Mouse (Mus musculus) CH12.LX (cell line): Measurements from ENCODE around the gene Rbfox1. TPM values are rescaled to one million over a fixed set of nuclear protein-coding genes. Genes with fewer than 3 reads are reported as not detected.

ENCODE experiments used
- DNase-seq: peaks from one replicate; pipeline ENCODE4 v3.0.0-alpha.2; 2013; ENCODE audit errors: extremely low read depth
- H3K27ac ChIP-seq: 2 replicates; pipeline ENCODE4 v1.5.1; 2012; ENCODE audit warnings: low read depth, mild to moderate bottlenecking, control low read depth, moderate library complexity; ENCODE audit not compliant: insufficient read depth
- H3K27me3 ChIP-seq: replicated peaks from 2 replicates; pipeline ENCODE3; 2012; ENCODE audit warnings: inconsistent platforms
- H3K36me3 ChIP-seq, 2 experiments: replicated peaks in 1 of 2; 2 replicates each; pipeline versions ENCODE3 to v1.6.1; 2012; ENCODE audit warnings: inconsistent platforms in 1 of 2, low read length in 1 of 2, mild to moderate bottlenecking in 1 of 2, mixed read lengths in 1 of 2, moderate library complexity in 1 of 2; ENCODE audit not compliant: control insufficient read depth in 1 of 2, insufficient read depth in 1 of 2
- H3K4me1 ChIP-seq, 2 experiments: 2 replicates each; pipeline ENCODE4 v1.6.1; 2012; ENCODE audit warnings: inconsistent platforms in 1 of 2, moderate library complexity in 1 of 2; ENCODE audit not compliant: insufficient read depth in 2 of 2, control insufficient read depth in 1 of 2
- H3K4me2 ChIP-seq: 2 replicates; pipeline ENCODE4 v1.6.1; 2012; ENCODE audit warnings: low read depth, mild to moderate bottlenecking, control low read depth; ENCODE audit not compliant: poor library complexity, insufficient read depth, severe bottlenecking
- H3K4me3 ChIP-seq, 3 experiments: fragments of 150-350 bp in 1 of 3; sonication (generic) in 1 of 3; replicated peaks in 1 of 3; 2 replicates each; pipeline versions ENCODE3 to v1.5.1; 2011 to 2012; ENCODE audit warnings: low read depth in 2 of 3, low read length in 2 of 3, mild to moderate bottlenecking in 2 of 3, moderate library complexity in 2 of 3, control low read depth in 1 of 3, improper control_type of control experiment in 1 of 3, inconsistent platforms in 1 of 3, mixed read lengths in 1 of 3; ENCODE audit not compliant: poor library complexity in 1 of 3
- H3K79me2 ChIP-seq: replicated peaks from 2 replicates; pipeline ENCODE4 v1.6.1; 2012; ENCODE audit warnings: mild to moderate bottlenecking, moderate library complexity; ENCODE audit not compliant: control insufficient read depth, poor library complexity, insufficient read depth, severe bottlenecking; ENCODE audit errors: extremely low read depth
- H3K9ac ChIP-seq: 2 replicates; pipeline ENCODE4 v1.6.1; 2012; ENCODE audit warnings: low read depth, mild to moderate bottlenecking, control low read depth, moderate library complexity; ENCODE audit not compliant: insufficient read depth
- H3K9me3 ChIP-seq: replicated peaks from 2 replicates; pipeline ENCODE3; 2012; ENCODE audit warnings: low read length, inconsistent platforms, mixed read lengths
- BHLHE40 ChIP-seq: IDR thresholded peaks from 2 replicates; pipeline ENCODE4 v1.6.1; 2011; ENCODE audit warnings: mild to moderate bottlenecking, low read depth, low read length, improper control_type of control experiment
- CHD1 ChIP-seq: IDR thresholded peaks from 2 replicates; pipeline ENCODE4 v1.6.1; 2012; ENCODE audit warnings: low read depth, low read length, improper control_type of control experiment, inconsistent platforms
- CHD2 ChIP-seq: IDR thresholded peaks from 2 replicates; pipeline ENCODE4 v1.6.1; 2011; ENCODE audit warnings: low read length, improper control_type of control experiment
- CTCF ChIP-seq, 2 experiments: IDR thresholded peaks in 1 of 2; conservative IDR thresholded peaks in 1 of 2; 2 replicates each; pipeline ENCODE4 v1.5.1; 2011 to 2012; ENCODE audit warnings: low read depth in 2 of 2, low read length in 2 of 2, improper control_type of control experiment in 1 of 2, inconsistent platforms in 1 of 2, mild to moderate bottlenecking in 1 of 2, moderate library complexity in 1 of 2
- ELF1 ChIP-seq: IDR thresholded peaks from 2 replicates; pipeline ENCODE4 v1.6.1; 2014; ENCODE audit warnings: low read depth, mild to moderate bottlenecking, inconsistent platforms, low read length, improper control_type of control experiment
- ETS1 ChIP-seq: conservative IDR thresholded peaks from 2 replicates; pipeline ENCODE4 v1.6.1; 2012; ENCODE audit warnings: low read depth, mild to moderate bottlenecking, inconsistent platforms, low read length, improper control_type of control experiment, moderate library complexity
- GABPA ChIP-seq: IDR thresholded peaks from 2 replicates; pipeline ENCODE4 v1.6.1; 2012; ENCODE audit warnings: low read depth, low read length, improper control_type of control experiment, inconsistent platforms; ENCODE audit not compliant: insufficient replicate concordance
- HCFC1 ChIP-seq: IDR thresholded peaks from 2 replicates; pipeline ENCODE4 v1.6.1; 2012; ENCODE audit warnings: low read depth, mild to moderate bottlenecking, inconsistent platforms, low read length, improper control_type of control experiment
- KAT2A ChIP-seq: IDR thresholded peaks from 2 replicates; pipeline ENCODE4 v1.6.1; 2012; ENCODE audit warnings: low read length, improper control_type of control experiment, inconsistent platforms; ENCODE audit not compliant: insufficient replicate concordance
- MAFK ChIP-seq: IDR thresholded peaks from 2 replicates; pipeline ENCODE4 v1.6.1; 2011; ENCODE audit warnings: low read length, improper control_type of control experiment; ENCODE audit not compliant: insufficient replicate concordance
- MAX ChIP-seq: IDR thresholded peaks from 2 replicates; pipeline ENCODE4 v1.6.1; 2011; ENCODE audit warnings: low read length, improper control_type of control experiment
- MAZ ChIP-seq: IDR thresholded peaks from 2 replicates; pipeline ENCODE4 v1.6.1; 2012; ENCODE audit warnings: low read depth, mild to moderate bottlenecking, inconsistent platforms, low read length, improper control_type of control experiment, moderate library complexity
- MEF2A ChIP-seq: IDR thresholded peaks from 2 replicates; pipeline ENCODE4 v1.6.1; 2014; ENCODE audit warnings: low read depth, mild to moderate bottlenecking, inconsistent platforms, low read length, improper control_type of control experiment, borderline replicate concordance
- NRF1 ChIP-seq: IDR thresholded peaks from 2 replicates; pipeline ENCODE4 v1.6.1; 2014; ENCODE audit warnings: low read depth, mild to moderate bottlenecking, inconsistent platforms, low read length, improper control_type of control experiment, moderate library complexity
- POLR2AphosphoS2 ChIP-seq: IDR thresholded peaks from 2 replicates; pipeline ENCODE4 v1.6.1; 2011; ENCODE audit warnings: low read depth, low read length, improper control_type of control experiment
- RCOR1 ChIP-seq: conservative IDR thresholded peaks from 2 replicates; pipeline ENCODE4 v1.6.1; 2012; ENCODE audit warnings: low read depth, mild to moderate bottlenecking, inconsistent platforms, low read length, improper control_type of control experiment
- USF2 ChIP-seq: conservative IDR thresholded peaks from 2 replicates; pipeline ENCODE4 v1.6.1; 2011; ENCODE audit warnings: low read depth, low read length, improper control_type of control experiment
- ZKSCAN1 ChIP-seq: IDR thresholded peaks from 2 replicates; pipeline ENCODE4 v1.6.1; 2012; ENCODE audit warnings: low read depth, inconsistent platforms, low read length, improper control_type of control experiment, borderline replicate concordance
- ZMIZ1 ChIP-seq: IDR thresholded peaks from 2 replicates; pipeline ENCODE4 v1.6.1; 2012; ENCODE audit warnings: low read depth, mild to moderate bottlenecking, inconsistent platforms, low read length, improper control_type of control experiment
- dilution Hi-C: fragments of 300-500 bp; cut with MboI; formaldehyde crosslinking; loops from 2 replicates; pipeline ENCODE4 v1.14.3; 2020; ENCODE audit warnings: low sequenced_read_pairs; ENCODE audit not compliant: extremely low pct_unique_long_range_greater_than_20kb, extremely low pct_ligation_motif_present
- in situ Hi-C: fragments of 300-500 bp; cut with MboI; formaldehyde crosslinking; loops from 3 replicates; pipeline ENCODE4 v1.14.3; 2019; ENCODE audit warnings: low sequenced_read_pairs, low pct_ligation_motif_present, low pct_unique_long_range_greater_than_20kb, mixed read lengths
- polyA plus RNA-seq: library from polyadenylated mRNA; unstranded; fragments of >175 nt; gene quantifications from 2 replicates; pipeline ENCODE4 v1.2.1, GENCODE M21; 2012; ENCODE audit warnings: low read depth; ENCODE audit not compliant: insufficient read length
- total RNA-seq, 2 experiments: library from RNA; depleted of rRNA; stranded (reverse); fragments of 300-350 nt in 1 of 2; fragments of >200 nt in 1 of 2; gene quantifications; 2 replicates each; pipeline ENCODE4 v1.2.3; 2012 to 2014

The Rbfox1 gene
- total and polyA plus RNA-seq, 3 experiments, result not detected

GRCm38 (mm10) chr16:7206116-7206900 is 1321.2 kb downstream of the Rbfox1 start:
- H3K27me3 ChIP-seq, result no peaks in the 10 kb centered on the region
- H3K79me2 ChIP-seq, result no peaks in the 10 kb centered on the region
- no peak overlapping the region for H3K9ac ChIP-seq
- H3K36me3 ChIP-seq, result no peaks in the 10 kb centered on the region
- dilution Hi-C loops (no loop called here), in situ Hi-C loops (no loop called here)
- TF ChIP-seq CHD2, result no peak
- DNase-seq, result no peak
- H3K27ac ChIP-seq, result no peak overlapping the region
- no peaks in the 10 kb centered on the region for H3K4me1 ChIP-seq
- no peak overlapping the region for H3K4me3 ChIP-seq
- H3K4me2 ChIP-seq, result no peak overlapping the region
- H3K9me3 ChIP-seq, result peaks cover 67% of the 10 kb centered on the region

- no peaks in the 10 kb centered on the region for H3K79me2 ChIP-seq
- TF ChIP-seq ZKSCAN1 (no peak), MEF2A (no peak), MAX (no peak), MAFK (no peak), USF2 (no peak), CHD1 (no peak), BHLHE40 (no peak), ZMIZ1 (no peak), CHD2 (no peak), GABPA (no peak), HCFC1 (no peak), RCOR1 (no peak), ELF1 (no peak), KAT2A (no peak), NRF1 (no peak), ETS1 (no peak), MAZ (no peak), POLR2AphosphoS2 (no peak), CTCF (conservative IDR thresholded peaks at IDR 0.05 in 1 of 2, IDR thresholded peaks at IDR 0.05 in 1 of 2; ENCODE audit: low read depth in 2 of 2, low read length in 2 of 2) (no peak)
- no peak overlapping the region for H3K27ac ChIP-seq
- H3K4me3 ChIP-seq, result no peak overlapping the region
- no peaks in the 10 kb centered on the region for H3K36me3 ChIP-seq
- H3K4me1 ChIP-seq, result no peaks in the 10 kb centered on the region
- H3K4me2 ChIP-seq, result no peak overlapping the region
- H3K9me3 ChIP-seq, result peaks cover 64% of the 10 kb centered on the region
- no peaks in the 10 kb centered on the region for H3K27me3 ChIP-seq
- H3K9ac ChIP-seq, result no peak overlapping the region
- no peak for DNase-seq
- in situ Hi-C loops, result no loop called here
- dilution Hi-C loops, result no loop called here
Measured at GRCm38 (mm10) chr16:7207599-7207998, 1322.4 kb downstream of the Rbfox1 start.
